Mouse (Mus musculus) myocyte (in vitro differentiated cells): ENCODE measurements around the gene Thbs2. TPM values are rescaled to one million over a fixed set of nuclear protein-coding genes. Genes with fewer than 3 reads are reported as not detected.

ENCODE experiments used
- H3K27me3 ChIP-seq: one replicate; pipeline ENCODE4 v1.6.1; 2011; ENCODE audit not compliant: control insufficient read depth, insufficient read depth, insufficient read length
- H3K36me3 ChIP-seq: one replicate; pipeline ENCODE4 v1.6.1; 2011; ENCODE audit not compliant: control insufficient read depth, insufficient read depth
- H3K4me2 ChIP-seq: one replicate; pipeline ENCODE4 v1.6.1; 2011; ENCODE audit warnings: low read depth, control low read depth
- H3K4me3 ChIP-seq: one replicate; pipeline ENCODE4 v1.5.1; 2011; ENCODE audit warnings: mild to moderate bottlenecking, control low read depth, moderate library complexity
- H3K79me2 ChIP-seq: one replicate; pipeline ENCODE4 v1.6.1; 2011; ENCODE audit not compliant: control insufficient read depth, insufficient read depth
- H3ac ChIP-seq: one replicate; pipeline ENCODE4 v1.6.1; 2011; ENCODE audit not compliant: control insufficient read depth, insufficient read length
- CEBPB ChIP-seq: IDR thresholded peaks from 2 replicates; pipeline ENCODE4 v1.6.1; 2011; ENCODE audit warnings: mild to moderate bottlenecking, moderate library complexity; ENCODE audit not compliant: poor library complexity, insufficient read depth, severe bottlenecking
- E2F4 ChIP-seq: IDR thresholded peaks from one replicate; pipeline ENCODE4 v1.6.1; 2011; ENCODE audit warnings: mild to moderate bottlenecking, control low read depth, moderate library complexity; ENCODE audit not compliant: insufficient read depth
- MAX ChIP-seq: IDR thresholded peaks from one replicate; pipeline ENCODE4 v1.6.1; 2011; ENCODE audit warnings: low read depth, mild to moderate bottlenecking, control low read depth
- MYOD1 ChIP-seq, 3 experiments: IDR thresholded peaks; one replicate each; pipeline ENCODE4 v1.6.1; 2011; ENCODE audit warnings: control low read depth in 2 of 3, low read depth in 2 of 3, mild to moderate bottlenecking in 2 of 3, moderate library complexity in 1 of 3; ENCODE audit not compliant: insufficient read length in 2 of 3, control insufficient read depth in 1 of 3
- MYOG ChIP-seq, 3 experiments: IDR thresholded peaks; one replicate each; pipeline ENCODE4 v1.6.1; 2011; ENCODE audit warnings: control low read depth in 2 of 3, low read depth in 2 of 3, mild to moderate bottlenecking in 2 of 3; ENCODE audit not compliant: insufficient read length in 2 of 3, control insufficient read depth in 1 of 3, insufficient read depth in 1 of 3
- POLR2A ChIP-seq: IDR thresholded peaks from one replicate; pipeline ENCODE4 v1.6.1; 2011; ENCODE audit warnings: low read depth, mild to moderate bottlenecking, control low read depth, moderate library complexity; ENCODE audit not compliant: insufficient read length
- POLR2AphosphoS2 ChIP-seq: IDR thresholded peaks from one replicate; pipeline ENCODE4 v1.6.1; 2011; ENCODE audit warnings: low read depth, control low read depth; ENCODE audit not compliant: insufficient read length
- REST ChIP-seq: IDR thresholded peaks from one replicate; pipeline ENCODE4 v1.6.1; 2011; ENCODE audit warnings: mild to moderate bottlenecking, control low read depth, moderate library complexity; ENCODE audit not compliant: insufficient read depth, insufficient read length
- SRF ChIP-seq: IDR thresholded peaks from one replicate; pipeline ENCODE4 v1.6.1; 2011; ENCODE audit warnings: low read depth; ENCODE audit not compliant: control insufficient read depth, insufficient read length
- TCF12 ChIP-seq: IDR thresholded peaks from one replicate; pipeline ENCODE4 v1.6.1; 2011; ENCODE audit warnings: mild to moderate bottlenecking, control low read depth; ENCODE audit not compliant: poor library complexity, insufficient read depth, severe bottlenecking
- TCF3 ChIP-seq: IDR thresholded peaks from one replicate; pipeline ENCODE4 v1.6.1; 2011; ENCODE audit warnings: low read depth, control low read depth; ENCODE audit not compliant: insufficient read length
- USF1 ChIP-seq: IDR thresholded peaks from one replicate; pipeline ENCODE4 v1.6.1; 2011; ENCODE audit warnings: low read depth, mild to moderate bottlenecking, control low read depth, moderate library complexity
- polyA plus RNA-seq: library from polyadenylated mRNA; unstranded; fragments of >200 nt; fragmentation: generic; extraction: Trizol; gene quantifications from one replicate; pipeline ENCODE4 v1.2.1, GENCODE M21; 2012; ENCODE audit warnings: missing spikeins

Thbs2 gene
- polyA plus RNA-seq, 1 experiment: 15.7 TPM

GRCm38 (mm10) chr17:14705466-14705865, 11.4 kb upstream of the Thbs2 start:
- H3ac ChIP-seq: no peak overlapping the region
- H3K4me2 ChIP-seq: no peak overlapping the region
- no peaks in the 10 kb centered on the region for H3K27me3 ChIP-seq
- H3K4me3 ChIP-seq: no peak overlapping the region
- no peaks in the 10 kb centered on the region for H3K79me2 ChIP-seq
- TF ChIP-seq CEBPB (no peak), MAX (no peak), POLR2AphosphoS2 (no peak), E2F4 (no peak), SRF (no peak), MYOD1 (IDR thresholded peaks at IDR 0.05; ENCODE audit: control insufficient read depth in 1 of 3, insufficient read length in 2 of 3, low read depth in 2 of 3) (no peak), TCF12 (no peak), MYOG (IDR thresholded peaks at IDR 0.05; ENCODE audit: control insufficient read depth in 1 of 3, insufficient read depth in 1 of 3, insufficient read length in 2 of 3, low read depth in 2 of 3) (no peak), TCF3 (no peak), REST (no peak), USF1 (no peak), POLR2A (no peak)
- no peaks in the 10 kb centered on the region for H3K36me3 ChIP-seq

GRCm38 (mm10) chr17:14703771-14704170, 9.7 kb upstream of the Thbs2 start:
- TF ChIP-seq POLR2A (no peak), MYOD1 (IDR thresholded peaks at IDR 0.05; ENCODE audit: control insufficient read depth in 1 of 3, insufficient read length in 2 of 3, low read depth in 2 of 3) (peak in 1 of 3 experiments; percentile 41), TCF3 (no peak), MAX (no peak), CEBPB (peak; percentile 71), MYOG (IDR thresholded peaks at IDR 0.05; ENCODE audit: control insufficient read depth in 1 of 3, insufficient read depth in 1 of 3, insufficient read length in 2 of 3, low read depth in 2 of 3) (no peak)
- Histone ChIP-seq H3K79me2 (no peaks in the 10 kb centered on the region), H3K27me3 (no peaks in the 10 kb centered on the region), H3K4me2 (peak overlapping the region; percentile 63), H3K36me3 (no peaks in the 10 kb centered on the region), H3ac (no peak overlapping the region), H3K4me3 (no peak overlapping the region)

- no peak for TF ChIP-seq POLR2AphosphoS2
- TF ChIP-seq SRF: no peak
- TF ChIP-seq CEBPB: no peak
- TF ChIP-seq TCF3: no peak
- TF ChIP-seq TCF12: no peak
- TF ChIP-seq USF1: no peak
- no peak for TF ChIP-seq E2F4
- no peak for TF ChIP-seq POLR2A
- TF ChIP-seq MYOG (IDR thresholded peaks at IDR 0.05; ENCODE audit: control insufficient read depth in 1 of 3, insufficient read depth in 1 of 3, insufficient read length in 2 of 3, low read depth in 2 of 3): no peak
- no peak for TF ChIP-seq REST
- TF ChIP-seq MAX: no peak
- TF ChIP-seq MYOD1 (IDR thresholded peaks at IDR 0.05; ENCODE audit: control insufficient read depth in 1 of 3, insufficient read length in 2 of 3, low read depth in 2 of 3): no peak
- Histone ChIP-seq H3K27me3 (no peaks in the 10 kb centered on the region), H3ac (no peak overlapping the region), H3K36me3 (no peaks in the 10 kb centered on the region), H3K4me2 (peak overlapping the region; percentile 63), H3K4me3 (no peak overlapping the region), H3K79me2 (no peaks in the 10 kb centered on the region)
Measured at GRCm38 (mm10) chr17:14703268-14703667, 9.2 kb upstream of the Thbs2 start.

GRCm38 (mm10) chr17:14702701-14703100, 8.7 kb upstream of the Thbs2 start:
- TF ChIP-seq POLR2AphosphoS2 (no peak), MYOG (IDR thresholded peaks at IDR 0.05; ENCODE audit: control insufficient read depth in 1 of 3, insufficient read depth in 1 of 3, insufficient read length in 2 of 3, low read depth in 2 of 3) (peak in 2 of 3 experiments; percentile 74 to 79), MYOD1 (IDR thresholded peaks at IDR 0.05; ENCODE audit: control insufficient read depth in 1 of 3, insufficient read length in 2 of 3, low read depth in 2 of 3) (peak in 2 of 3 experiments; percentile 75 to 90), CEBPB (no peak), TCF3 (no peak)
- no peaks in the 10 kb centered on the region for H3K36me3 ChIP-seq
- no peak overlapping the region for H3K4me3 ChIP-seq
- no peak overlapping the region for H3ac ChIP-seq
- H3K79me2 ChIP-seq: no peaks in the 10 kb centered on the region
- no peaks in the 10 kb centered on the region for H3K27me3 ChIP-seq
- peak overlapping the region; percentile 63 for H3K4me2 ChIP-seq

- Histone ChIP-seq H3K27me3 (no peaks in the 10 kb centered on the region), H3K79me2 (no peaks in the 10 kb centered on the region), H3K4me2 (no peak overlapping the region), H3K36me3 (no peaks in the 10 kb centered on the region), H3K4me3 (no peak overlapping the region), H3ac (no peak overlapping the region)
- TF ChIP-seq MYOG (IDR thresholded peaks at IDR 0.05; ENCODE audit: control insufficient read depth in 1 of 3, insufficient read depth in 1 of 3, insufficient read length in 2 of 3, low read depth in 2 of 3) (no peak), MYOD1 (IDR thresholded peaks at IDR 0.05; ENCODE audit: control insufficient read depth in 1 of 3, insufficient read length in 2 of 3, low read depth in 2 of 3) (no peak)
Measured at GRCm38 (mm10) chr17:14701891-14702290, 7.9 kb upstream of the Thbs2 start.
